Comparison of ENCODE assay signal across 7 mouse cellular contexts in genomic region chr7:30729396-30730063, GRCm38 (mm10). TPM values are rescaled to one million over a fixed set of nuclear protein-coding genes. Genes with fewer than 3 reads are reported as not detected.
DNase-seq lines count a peak whose midpoint lies in the region; ATAC-seq lines count a peak whose summit lies in the region.

Gene Tmem147 (minus strand): TSS chr7:30729540.

- H3K27me3 ChIP-seq in embryonic facial prominence, embryonic 12.5 days, result no peaks in the 10 kb centered on the region
- no peaks in the 10 kb centered on the region for H3K27me3 ChIP-seq in limb, embryonic 11.5 days (ENCODE audit: control insufficient read depth, insufficient read depth, low read length)
- H3K27me3 ChIP-seq in midbrain, embryonic 14.5 days (ENCODE audit: control insufficient read depth, insufficient read depth, low read length), result no peaks in the 10 kb centered on the region

- peak; percentile 96 for ATAC-seq in embryonic facial prominence, embryonic 12.5 days (ENCODE audit: insufficient number of reproducible peaks, insufficient read depth, low FRiP score, low TSS enrichment)
- peak; percentile 95 for ATAC-seq in limb, embryonic 11.5 days (ENCODE audit: insufficient number of reproducible peaks, low FRiP score, low TSS enrichment, low read depth)
- ATAC-seq in midbrain, embryonic 14.5 days (ENCODE audit: low FRiP score, low TSS enrichment), result peak; percentile 96

- H3K36me3 ChIP-seq in embryonic facial prominence, embryonic 12.5 days, result peaks cover 34% of the 10 kb centered on the region
- H3K36me3 ChIP-seq in limb, embryonic 11.5 days (ENCODE audit: control insufficient read depth, insufficient read depth, low read length), result 0 out of 2 replicates have a peak, but pooled peaks cover 2% of the 10 kb centered on the region
- H3K36me3 ChIP-seq in midbrain, embryonic 14.5 days (ENCODE audit: control insufficient read depth, insufficient read depth, low read length), result peaks cover 25% of the 10 kb centered on the region

- peak within 1 kb of the TSS; percentile 76 for H3K4me2 ChIP-seq in embryonic facial prominence, embryonic 12.5 days (replicated peaks)
- H3K4me2 ChIP-seq in limb, embryonic 11.5 days (ENCODE audit: low read depth, severe bottlenecking), result peak within 1 kb of the TSS; percentile 54
- peak within 1 kb of the TSS; percentile 67 for H3K4me2 ChIP-seq in midbrain, embryonic 14.5 days (ENCODE audit: low read length)

- H3K4me3 ChIP-seq in embryonic facial prominence, embryonic 12.5 days, result peak within 1 kb of the TSS; percentile 72
- H3K4me3 ChIP-seq in limb, embryonic 11.5 days (ENCODE audit: low read depth, low read length), result peak within 1 kb of the TSS; percentile 51
- H3K4me3 ChIP-seq in midbrain, embryonic 14.5 days (replicated peaks; ENCODE audit: low read depth, low read length), result peak within 1 kb of the TSS; percentile 78

- under 1% methylated on average over 60 of the region's 60 CpGs for WGBS in embryonic facial prominence, embryonic 12.5 days
- WGBS in limb, embryonic 11.5 days, result under 1% methylated on average over 57 of the region's 60 CpGs
- under 1% methylated on average over 60 of the region's 60 CpGs for WGBS in midbrain, embryonic 14.5 days

- H3K4me1 ChIP-seq in embryonic facial prominence, embryonic 12.5 days, result peaks cover 14% of the 10 kb centered on the region
- H3K4me1 ChIP-seq in limb, embryonic 11.5 days (ENCODE audit: control insufficient read depth, insufficient read depth, low read length), result peaks cover 7% of the 10 kb centered on the region
- peaks cover 24% of the 10 kb centered on the region for H3K4me1 ChIP-seq in midbrain, embryonic 14.5 days (ENCODE audit: control insufficient read depth, insufficient read depth, low read length)

- H3K27ac ChIP-seq in embryonic facial prominence, embryonic 12.5 days, result peak within 1 kb of the TSS; percentile 79
- H3K27ac ChIP-seq in limb, embryonic 11.5 days (replicated peaks; ENCODE audit: low read depth, low read length), result peak within 1 kb of the TSS; percentile 80
- peak within 1 kb of the TSS; percentile 94 for H3K27ac ChIP-seq in midbrain, embryonic 14.5 days (replicated peaks; ENCODE audit: low read depth, low read length)

- H3K9me3 ChIP-seq in embryonic facial prominence, embryonic 12.5 days, result no peaks in the 10 kb centered on the region
- no peaks in the 10 kb centered on the region for H3K9me3 ChIP-seq in limb, embryonic 11.5 days (ENCODE audit: control insufficient read depth, low read length)
- no peaks in the 10 kb centered on the region for H3K9me3 ChIP-seq in midbrain, embryonic 14.5 days (ENCODE audit: control insufficient read depth, low read length)

- DNase-seq in adrenal gland, postnatal 25 days, result peak; percentile 96
- peak; percentile 99 for DNase-seq in heart, adult 11 months
- DNase-seq in kidney, adult 18-20 months, result peak; percentile 98
- DNase-seq in limb, embryonic 11.5 days (ENCODE audit: low spot score), result peak; percentile 98
- peak; percentile 98 for DNase-seq in midbrain, embryonic 14.5 days
- peak; percentile 87 to 96 for DNase-seq in spleen, adult 18-20 months

- peak within 1 kb of the TSS; percentile 73 for H3K9ac ChIP-seq in embryonic facial prominence, embryonic 12.5 days
- peak within 1 kb of the TSS; percentile 68 for H3K9ac ChIP-seq in limb, embryonic 11.5 days (ENCODE audit: low read length)
- peak within 1 kb of the TSS; percentile 80 for H3K9ac ChIP-seq in midbrain, embryonic 14.5 days (replicated peaks; ENCODE audit: low read length)

RNA-seq across cellular contexts. Expression of gene Tmem147, which starts in this region (rescaled TPM):
- 209 TPM in 2 replicates for total RNA-seq in adrenal gland, postnatal 25 days (2021)
- polyA plus RNA-seq in embryonic facial prominence, embryonic 12.5 days (2016; fragmentation: Nextera tagmentation; extraction: Ambion mirVana), result 156 and 166 TPM in 2 replicates
- 143 and 149 TPM in 2 replicates for polyA plus RNA-seq in limb, embryonic 11.5 days (2014; fragmentation: Nextera tagmentation; extraction: Ambion mirVana)
- 238 and 290 TPM in 2 replicates for polyA plus RNA-seq in midbrain, embryonic 14.5 days (2014; fragmentation: Nextera tagmentation; extraction: Ambion mirVana)

Comparison
In these comparisons a context has a peak if more than half of its experiments do, and no peak if none do; other contexts are left out.
1. Peak in every context shown above with its lines: DNase-seq, ATAC-seq, H3K4me3 ChIP-seq and H3K27ac ChIP-seq.